Mouse (Mus musculus): ENCODE data around the gene Gm42957. TPM values are rescaled to one million over a fixed set of nuclear protein-coding genes. Genes with fewer than 3 reads are reported as not detected.

The Gm42957 gene
- polyA plus RNA-seq, 1 experiment from 2014 or later: 0.08 TPM

Other genes with a start within 250 kb of the Gm42957 start
- gene BC107364, start 183.2 kb upstream of the Gm42957 start, polyA plus RNA-seq (2016; fragmentation: Nextera tagmentation; extraction: Ambion mirVana): 0.14 TPM in 1 of 2 replicates, not detected in the other
- gene Hfe2, start 110.3 kb upstream of the Gm42957 start, polyA plus RNA-seq (2016; fragmentation: Nextera tagmentation; extraction: Ambion mirVana): 0.58 and 0.84 TPM in 2 replicates
- 28.5 and 43.4 TPM in 2 replicates for gene Txnip, start 77.5 kb upstream of the Gm42957 start, polyA plus RNA-seq (2016; fragmentation: Nextera tagmentation; extraction: Ambion mirVana)
- gene Gm16253, start 58.5 kb upstream of the Gm42957 start, polyA plus RNA-seq (2016; fragmentation: Nextera tagmentation; extraction: Ambion mirVana): 0.60 and 2.0 TPM in 2 replicates
- gene Polr3gl, start 41.3 kb upstream of the Gm42957 start, polyA plus RNA-seq (2016; fragmentation: Nextera tagmentation; extraction: Ambion mirVana): 27.2 and 42.1 TPM in 2 replicates
- 0.73 and 0.96 TPM in 2 replicates for gene Ankrd34a, start 38.8 kb upstream of the Gm42957 start, polyA plus RNA-seq (2016; fragmentation: Nextera tagmentation; extraction: Ambion mirVana)
- gene Lix1l, start 34.3 kb upstream of the Gm42957 start, polyA plus RNA-seq (2016; fragmentation: Nextera tagmentation; extraction: Ambion mirVana): 3.6 and 4.5 TPM in 2 replicates
- gene Rbm8a, start 5.5 kb upstream of the Gm42957 start, polyA plus RNA-seq (2016; fragmentation: Nextera tagmentation; extraction: Ambion mirVana): 224 and 228 TPM in 2 replicates
- 40.9 and 44.6 TPM in 2 replicates for gene Pex11b, start 98 bp upstream of the Gm42957 start, polyA plus RNA-seq (2016; fragmentation: Nextera tagmentation; extraction: Ambion mirVana)
- gene Itga10, start 10.1 kb downstream of the Gm42957 start, polyA plus RNA-seq (2016; fragmentation: Nextera tagmentation; extraction: Ambion mirVana): 0.58 and 0.80 TPM in 2 replicates
- gene Ankrd35, start 34.7 kb downstream of the Gm42957 start, polyA plus RNA-seq (2016; fragmentation: Nextera tagmentation; extraction: Ambion mirVana): 0.09 and 0.10 TPM in 2 replicates
- 36.4 and 58.3 TPM in 2 replicates for gene Pias3, start 60.9 kb downstream of the Gm42957 start, polyA plus RNA-seq (2016; fragmentation: Nextera tagmentation; extraction: Ambion mirVana)
- 9.1 and 9.6 TPM in 2 replicates for gene Nudt17, start 73.1 kb downstream of the Gm42957 start, polyA plus RNA-seq (2016; fragmentation: Nextera tagmentation; extraction: Ambion mirVana)
- 50.2 and 51.4 TPM in 2 replicates for gene Polr3c, start 92.2 kb downstream of the Gm42957 start, polyA plus RNA-seq (2016; fragmentation: Nextera tagmentation; extraction: Ambion mirVana)
- gene Rnf115, start 92.2 kb downstream of the Gm42957 start, polyA plus RNA-seq (2016; fragmentation: Nextera tagmentation; extraction: Ambion mirVana): 64.3 and 69.8 TPM in 2 replicates
- not detected in 2 replicates for gene Pdzk1, start 193.8 kb downstream of the Gm42957 start, polyA plus RNA-seq (2016; fragmentation: Nextera tagmentation; extraction: Ambion mirVana)
- gene Cd160, start 193.9 kb downstream of the Gm42957 start, polyA plus RNA-seq (2016; fragmentation: Nextera tagmentation; extraction: Ambion mirVana): 0.13 TPM in 1 of 2 replicates, not detected in the other